Mouse (Mus musculus): Measurements from ENCODE around the gene Tet2. TPM values are rescaled to one million over a fixed set of nuclear protein-coding genes. Genes with fewer than 3 reads are reported as not detected.

Tet2 gene
- polyA plus RNA-seq, 1 experiment from 2014 or later = 4.3 TPM

DNA sequence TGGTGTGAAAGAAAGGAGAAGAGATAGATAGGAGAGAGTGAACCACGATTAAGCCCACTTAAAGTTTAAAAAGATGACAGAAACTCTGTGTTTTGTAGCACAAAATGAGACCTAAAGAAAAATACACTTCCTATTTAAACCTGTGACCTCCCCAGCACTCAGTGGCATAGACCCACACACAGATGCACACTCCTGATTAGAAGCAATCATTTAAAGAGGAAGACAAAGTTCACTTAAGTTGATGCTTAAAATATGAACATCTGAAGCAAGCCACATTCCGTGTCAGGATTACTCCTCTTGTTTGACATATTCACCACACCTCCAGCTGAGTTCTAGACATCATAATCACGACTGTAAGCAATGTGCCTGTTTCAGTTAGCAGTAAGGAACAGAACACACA is 14.3 kb downstream of the Tet2 start:
- ATAC-seq (no peak), DNase-seq (no peak)
- H3K4me1 ChIP-seq (ENCODE audit: insufficient read depth) = peaks cover 21% of the 10 kb centered on the region
- WGBS (ENCODE audit: insufficient replicate concordance) = 36% methylated on average over 3 of the region's 3 CpGs
- H3K27me3 ChIP-seq (ENCODE audit: insufficient read depth, low read length) = no peaks in the 10 kb centered on the region
- H3K9ac ChIP-seq (replicated peaks) = no peak overlapping the region
- no peaks in the 10 kb centered on the region for H3K9me3 ChIP-seq (ENCODE audit: low read length)
- H3K4me3 ChIP-seq (ENCODE audit: low read depth, low read length) = no peak overlapping the region
- H3K4me2 ChIP-seq (ENCODE audit: low read depth, low read length) = no peak overlapping the region
- H3K27ac ChIP-seq (ENCODE audit: low read depth) = no peak overlapping the region
- 0 out of 2 replicates have a peak, but pooled peaks cover 2% of the 10 kb centered on the region for H3K36me3 ChIP-seq (replicated peaks; ENCODE audit: insufficient read depth, low read length)
- TF ChIP-seq EP300 (IDR thresholded peaks at IDR 0.05; ENCODE audit: low read depth) (no peak), CTCF (IDR thresholded peaks at IDR 0.05; ENCODE audit: low read depth) (no peak)

DNA sequence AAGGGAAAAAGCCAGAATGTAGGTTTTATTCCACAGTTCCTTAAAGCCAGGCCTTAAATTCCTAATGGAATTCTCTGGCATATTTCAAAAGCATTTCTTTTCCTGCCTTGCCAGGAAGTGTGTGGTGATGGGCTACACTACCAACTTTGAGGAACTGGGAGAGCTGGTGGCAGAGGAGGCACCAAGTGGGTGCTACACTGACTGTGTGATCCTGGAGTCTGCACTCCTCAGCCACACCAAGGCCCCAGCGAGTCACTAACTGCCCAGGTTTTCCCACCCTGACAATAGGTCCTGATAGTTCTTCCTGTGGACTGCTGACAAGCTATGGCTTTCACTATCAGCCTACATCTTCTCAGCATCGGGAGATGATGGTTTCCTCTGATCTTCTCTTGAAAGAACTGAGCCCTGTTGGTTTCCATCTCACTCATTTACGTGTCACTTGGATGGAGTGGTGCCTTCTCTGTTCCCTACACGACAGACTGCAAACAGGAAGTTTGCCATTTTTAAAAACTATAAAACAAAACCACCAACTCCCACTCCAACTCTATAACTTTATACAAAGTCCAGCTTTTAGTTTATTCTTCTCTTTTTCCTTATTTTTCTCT is 18.7 kb downstream of the Tet2 start:
- H3K4me1 ChIP-seq (ENCODE audit: insufficient read depth) = peaks cover 8% of the 10 kb centered on the region
- ATAC-seq (no peak), DNase-seq (no peak)
- H3K36me3 ChIP-seq (replicated peaks; ENCODE audit: insufficient read depth, low read length) = no peaks in the 10 kb centered on the region
- no peak overlapping the region for H3K9ac ChIP-seq (replicated peaks)
- WGBS (ENCODE audit: insufficient replicate concordance) = 38% methylated on average over 4 of the region's 4 CpGs
- no peak overlapping the region for H3K4me3 ChIP-seq (ENCODE audit: low read depth, low read length)
- H3K27ac ChIP-seq (ENCODE audit: low read depth) = no peak overlapping the region
- no peaks in the 10 kb centered on the region for H3K9me3 ChIP-seq (ENCODE audit: low read length)
- H3K27me3 ChIP-seq (ENCODE audit: insufficient read depth, low read length) = no peaks in the 10 kb centered on the region
- TF ChIP-seq CTCF (IDR thresholded peaks at IDR 0.05; ENCODE audit: low read depth) (no peak), EP300 (IDR thresholded peaks at IDR 0.05; ENCODE audit: low read depth) (no peak)
- H3K4me2 ChIP-seq (ENCODE audit: low read depth, low read length) = no peak overlapping the region

DNA sequence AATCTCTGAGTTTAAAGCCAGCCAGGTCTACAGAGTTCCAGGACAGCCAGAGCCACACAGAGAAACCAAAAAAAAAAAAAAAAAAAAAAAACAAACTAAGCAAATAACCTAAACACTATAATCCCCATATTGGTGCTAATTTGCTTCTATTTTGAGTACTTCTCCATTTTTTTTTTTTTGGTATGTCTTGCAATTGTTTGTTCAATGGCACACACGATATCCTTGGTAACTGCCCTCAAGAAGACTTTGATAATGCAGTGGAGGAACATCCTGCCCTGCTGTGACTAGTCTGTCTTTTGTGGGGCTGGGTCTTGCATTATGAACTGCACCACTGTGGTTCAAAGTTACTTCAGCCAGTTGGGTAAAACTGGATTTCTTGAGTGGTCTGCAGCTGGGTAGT is 19.4 kb downstream of the Tet2 start:
- ATAC-seq (no peak), DNase-seq (no peak)
- H3K36me3 ChIP-seq (replicated peaks; ENCODE audit: insufficient read depth, low read length) = no peaks in the 10 kb centered on the region
- H3K4me2 ChIP-seq (ENCODE audit: low read depth, low read length) = no peak overlapping the region
- H3K9ac ChIP-seq (replicated peaks) = no peak overlapping the region
- H3K4me1 ChIP-seq (ENCODE audit: insufficient read depth) = peaks cover 6% of the 10 kb centered on the region
- no peak for TF ChIP-seq EP300 (IDR thresholded peaks at IDR 0.05; ENCODE audit: low read depth)
- TF ChIP-seq CTCF (IDR thresholded peaks at IDR 0.05; ENCODE audit: low read depth) = no peak
- WGBS (ENCODE audit: insufficient replicate concordance) = 35% methylated on average over 1 of the region's 1 CpGs
- H3K27ac ChIP-seq (ENCODE audit: low read depth) = no peak overlapping the region
- no peak overlapping the region for H3K4me3 ChIP-seq (ENCODE audit: low read depth, low read length)
- no peaks in the 10 kb centered on the region for H3K9me3 ChIP-seq (ENCODE audit: low read length)
- no peaks in the 10 kb centered on the region for H3K27me3 ChIP-seq (ENCODE audit: insufficient read depth, low read length)

- H3K9me3 ChIP-seq (ENCODE audit: low read length) = no peaks in the 10 kb centered on the region
- peaks cover 6% of the 10 kb centered on the region for H3K4me1 ChIP-seq (ENCODE audit: insufficient read depth)
- no peaks in the 10 kb centered on the region for H3K27me3 ChIP-seq (ENCODE audit: insufficient read depth, low read length)
- DNase-seq (no peak), ATAC-seq (no peak)
- no peak overlapping the region for H3K27ac ChIP-seq (ENCODE audit: low read depth)
- H3K36me3 ChIP-seq (replicated peaks; ENCODE audit: insufficient read depth, low read length) = no peaks in the 10 kb centered on the region
- H3K9ac ChIP-seq (replicated peaks) = no peak overlapping the region
- no peak overlapping the region for H3K4me2 ChIP-seq (ENCODE audit: low read depth, low read length)
- no peak for TF ChIP-seq CTCF (IDR thresholded peaks at IDR 0.05; ENCODE audit: low read depth)
- no peak for TF ChIP-seq EP300 (IDR thresholded peaks at IDR 0.05; ENCODE audit: low read depth)
- H3K4me3 ChIP-seq (ENCODE audit: low read depth, low read length) = no peak overlapping the region
- 73% methylated on average over 4 of the region's 4 CpGs for WGBS (ENCODE audit: insufficient replicate concordance)
Observed at GRCm38 (mm10) chr3:133524341-133525050, 20.4 kb downstream of the Tet2 start.

DNA sequence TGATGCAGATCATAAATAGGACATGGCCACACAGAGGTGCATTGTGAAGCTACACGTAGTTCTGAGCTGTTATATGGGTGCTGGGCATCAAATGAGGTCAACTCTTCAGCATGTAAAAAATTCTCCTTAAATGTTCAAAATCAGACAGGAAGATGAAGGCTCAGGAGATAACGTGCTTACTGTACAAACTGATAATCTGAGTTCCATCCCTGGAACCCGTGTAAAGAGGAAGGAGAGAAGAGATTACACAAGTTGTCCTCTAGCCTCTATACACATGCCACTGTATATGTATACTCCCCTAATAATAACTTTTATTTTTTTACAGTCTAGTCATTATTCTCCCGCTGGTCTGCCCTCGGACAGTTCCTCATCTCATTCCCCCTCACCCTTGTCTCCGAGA is 21.7 kb downstream of the Tet2 start:
- Histone ChIP-seq H3K36me3 (replicated peaks; ENCODE audit: insufficient read depth, low read length) (no peaks in the 10 kb centered on the region), H3K4me3 (ENCODE audit: low read depth, low read length) (no peak overlapping the region), H3K4me1 (ENCODE audit: insufficient read depth) (peaks cover 6% of the 10 kb centered on the region), H3K4me2 (ENCODE audit: low read depth, low read length) (no peak overlapping the region), H3K27ac (ENCODE audit: low read depth) (no peak overlapping the region), H3K9me3 (ENCODE audit: low read length) (no peaks in the 10 kb centered on the region), H3K27me3 (ENCODE audit: insufficient read depth, low read length) (no peaks in the 10 kb centered on the region), H3K9ac (replicated peaks) (no peak overlapping the region)
- ATAC-seq (no peak), DNase-seq (no peak)
- TF ChIP-seq EP300 (IDR thresholded peaks at IDR 0.05; ENCODE audit: low read depth) = no peak
- no peak for TF ChIP-seq CTCF (IDR thresholded peaks at IDR 0.05; ENCODE audit: low read depth)
- WGBS (ENCODE audit: insufficient replicate concordance) = 54% methylated on average over 6 of the region's 6 CpGs

DNA sequence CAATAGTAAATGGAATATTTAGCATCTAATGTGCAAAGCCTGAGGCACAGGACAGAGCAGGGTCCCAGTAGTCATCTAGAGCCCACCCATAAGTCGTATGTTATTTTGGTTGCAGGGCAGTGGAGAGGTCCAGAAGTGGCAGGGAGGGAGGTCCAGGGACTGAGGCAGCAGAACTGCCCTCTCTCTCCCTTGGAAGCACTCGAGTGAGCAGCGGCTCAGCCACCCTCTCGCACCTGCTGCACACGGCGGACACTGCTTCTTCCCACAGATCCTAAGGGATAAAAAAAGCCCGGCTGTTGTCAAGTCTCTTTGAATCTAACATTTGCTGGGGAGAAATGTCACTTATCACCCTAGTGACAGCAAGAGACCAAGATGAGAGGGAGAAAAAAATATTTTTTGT is 22.6 kb downstream of the Tet2 start:
- WGBS (ENCODE audit: insufficient replicate concordance) = 83% methylated on average over 7 of the region's 7 CpGs
- peaks cover 11% of the 10 kb centered on the region for H3K4me1 ChIP-seq (ENCODE audit: insufficient read depth)
- no peaks in the 10 kb centered on the region for H3K27me3 ChIP-seq (ENCODE audit: insufficient read depth, low read length)
- ATAC-seq = no peak
- no peak overlapping the region for H3K9ac ChIP-seq (replicated peaks)
- no peak overlapping the region for H3K4me2 ChIP-seq (ENCODE audit: low read depth, low read length)
- H3K36me3 ChIP-seq (replicated peaks; ENCODE audit: insufficient read depth, low read length) = no peaks in the 10 kb centered on the region
- H3K9me3 ChIP-seq (ENCODE audit: low read length) = no peaks in the 10 kb centered on the region
- no peak for DNase-seq
- TF ChIP-seq EP300 (IDR thresholded peaks at IDR 0.05; ENCODE audit: low read depth) (no peak), CTCF (IDR thresholded peaks at IDR 0.05; ENCODE audit: low read depth) (no peak)
- H3K27ac ChIP-seq (ENCODE audit: low read depth) = no peak overlapping the region
- no peak overlapping the region for H3K4me3 ChIP-seq (ENCODE audit: low read depth, low read length)

Data from liver, postnatal 0 days (tissue).